Mouse (Mus musculus): ENCODE data around the gene Eapp. TPM values are rescaled to one million over a fixed set of nuclear protein-coding genes. Genes with fewer than 3 reads are reported as not detected.

Gene Eapp
- total and polyA plus RNA-seq, 3 experiments = 43.1 to 53.9 (median 51.5) TPM

DNA sequence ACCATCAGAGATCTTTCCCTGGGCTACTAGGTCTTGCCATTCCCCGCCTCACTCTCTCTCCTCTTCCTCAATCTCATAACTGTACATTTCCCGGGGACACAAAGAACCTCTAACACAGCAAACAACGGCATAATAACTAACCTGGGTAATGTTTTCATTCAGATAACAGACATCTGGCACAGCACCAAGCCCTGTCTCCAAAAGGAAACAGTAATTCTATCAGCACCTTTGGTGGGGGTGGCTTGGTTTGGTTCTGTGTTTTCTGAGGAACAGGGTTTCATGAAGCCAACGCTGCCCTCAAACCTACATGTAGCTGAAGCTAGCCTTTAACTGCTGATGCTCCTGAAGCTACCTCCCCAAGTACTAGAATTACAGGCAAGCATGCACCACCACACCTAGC, 41.6 kb downstream of the Eapp start:
- peaks cover 10 to 73% of the 10 kb centered on the region in 2 experiments; a peak in 3 of 4 replicates for H3K4me1 ChIP-seq (ENCODE audit: control insufficient read depth in 1 of 2, insufficient read depth in 2 of 2)
- H3K36me3 ChIP-seq (replicated peaks in 1 of 2; ENCODE audit: control insufficient read depth in 1 of 2, insufficient read depth in 1 of 2, low read length in 1 of 2) = peaks cover 3 to 23% of the 10 kb centered on the region in 2 experiments
- H3K4me3 ChIP-seq (replicated peaks in 1 of 3; ENCODE audit: low read depth in 2 of 3, low read length in 2 of 3, poor library complexity in 1 of 3) = no peak overlapping the region
- peaks cover 6% of the 10 kb centered on the region; the same call in 1 of the 2 replicates for H3K79me2 ChIP-seq (replicated peaks; ENCODE audit: control insufficient read depth, extremely low read depth, insufficient read depth, poor library complexity, severe bottlenecking)
- no peak overlapping the region for H3K4me2 ChIP-seq (ENCODE audit: insufficient read depth, low read depth, poor library complexity, severe bottlenecking)
- H3K27ac ChIP-seq (ENCODE audit: insufficient read depth, low read depth) = no peak overlapping the region
- no peak for DNase-seq (ENCODE audit: extremely low read depth)
- TF ChIP-seq ZMIZ1 (IDR thresholded peaks at IDR 0.05; ENCODE audit: low read depth, low read length) (no peak), PAX5 (IDR thresholded peaks at IDR 0.05; ENCODE audit: low read length) (no peak), NRF1 (IDR thresholded peaks at IDR 0.05; ENCODE audit: low read depth, low read length) (no peak), TBP (conservative IDR thresholded peaks at IDR 0.05; ENCODE audit: low read depth, low read length) (no peak), MAFK (IDR thresholded peaks at IDR 0.05; ENCODE audit: insufficient replicate concordance, low read length) (no peak), USF1 (IDR thresholded peaks at IDR 0.05; ENCODE audit: low read depth, low read length) (no peak), BHLHE40 (IDR thresholded peaks at IDR 0.05; ENCODE audit: low read depth, low read length) (no peak), USF2 (conservative IDR thresholded peaks at IDR 0.05; ENCODE audit: low read depth, low read length) (no peak), MAX (IDR thresholded peaks at IDR 0.05; ENCODE audit: low read length) (no peak)
- H3K27me3 ChIP-seq (replicated peaks) = no peaks in the 10 kb centered on the region
- H3K9ac ChIP-seq (ENCODE audit: insufficient read depth, low read depth) = no peak overlapping the region
- no peaks in the 10 kb centered on the region for H3K9me3 ChIP-seq (replicated peaks; ENCODE audit: low read length)
- in situ Hi-C loops (cut with MboI; ENCODE audit: low pct_ligation_motif_present, low pct_unique_long_range_greater_than_20kb, low sequenced_read_pairs) = no loop called here
- dilution Hi-C loops (cut with MboI; ENCODE audit: extremely low pct_ligation_motif_present, extremely low pct_unique_long_range_greater_than_20kb, low sequenced_read_pairs) = no loop called here

DNA sequence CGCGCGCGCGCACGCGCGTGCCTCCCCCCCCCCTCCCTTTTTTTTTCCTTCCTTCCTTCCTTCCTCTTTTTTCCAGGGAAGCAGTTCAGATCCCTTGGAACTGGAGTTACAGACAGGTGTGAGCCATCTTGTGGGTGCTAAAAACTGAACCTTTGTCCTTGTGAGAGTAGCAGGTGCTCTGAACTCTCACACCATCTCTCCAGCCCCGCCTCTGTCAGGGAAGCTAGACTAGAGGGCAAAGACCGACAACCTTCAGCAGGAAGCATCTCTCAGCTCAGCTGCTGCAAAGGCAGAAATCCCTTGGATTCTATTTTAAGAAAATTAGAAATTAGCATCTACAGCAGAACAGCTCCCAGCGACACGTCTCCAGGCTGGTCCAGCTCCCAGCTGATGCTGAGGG, 43.4 kb downstream of the Eapp start:
- no peak overlapping the region for H3K4me2 ChIP-seq (ENCODE audit: insufficient read depth, low read depth, poor library complexity, severe bottlenecking)
- H3K4me1 ChIP-seq (ENCODE audit: control insufficient read depth in 1 of 2, insufficient read depth in 2 of 2) = peaks cover 10 to 72% of the 10 kb centered on the region in 2 experiments; a peak in 3 of 4 replicates
- peaks cover 3 to 38% of the 10 kb centered on the region in 2 experiments for H3K36me3 ChIP-seq (replicated peaks in 1 of 2; ENCODE audit: control insufficient read depth in 1 of 2, insufficient read depth in 1 of 2, low read length in 1 of 2)
- H3K9me3 ChIP-seq (replicated peaks; ENCODE audit: low read length) = no peaks in the 10 kb centered on the region
- TF ChIP-seq MAFK (IDR thresholded peaks at IDR 0.05; ENCODE audit: insufficient replicate concordance, low read length) = no peak
- no peak for TF ChIP-seq CHD1 (IDR thresholded peaks at IDR 0.05; ENCODE audit: low read depth, low read length)
- no peak for TF ChIP-seq NELFE (IDR thresholded peaks at IDR 0.05; ENCODE audit: low read depth, low read length)
- TF ChIP-seq HCFC1 (IDR thresholded peaks at IDR 0.05; ENCODE audit: low read depth, low read length) = no peak
- TF ChIP-seq USF1 (IDR thresholded peaks at IDR 0.05; ENCODE audit: low read depth, low read length) = no peak
- no peak for TF ChIP-seq MAZ (IDR thresholded peaks at IDR 0.05; ENCODE audit: low read depth, low read length)
- no peak for TF ChIP-seq ZMIZ1 (IDR thresholded peaks at IDR 0.05; ENCODE audit: low read depth, low read length)
- TF ChIP-seq NRF1 (IDR thresholded peaks at IDR 0.05; ENCODE audit: low read depth, low read length) = no peak
- no peak for TF ChIP-seq JUND (conservative IDR thresholded peaks at IDR 0.05; ENCODE audit: low read depth, low read length)
- TF ChIP-seq CHD2 (IDR thresholded peaks at IDR 0.05; ENCODE audit: low read length) = no peak
- TF ChIP-seq SIN3A (IDR thresholded peaks at IDR 0.05; ENCODE audit: low read length) = no peak
- TF ChIP-seq KAT2A (IDR thresholded peaks at IDR 0.05; ENCODE audit: insufficient replicate concordance, low read length) = no peak
- no peak for TF ChIP-seq MYC (IDR thresholded peaks at IDR 0.05; ENCODE audit: low read depth, low read length)
- TF ChIP-seq MXI1 (IDR thresholded peaks at IDR 0.05; ENCODE audit: low read depth, low read length) = no peak
- no peak for TF ChIP-seq E2F4 (IDR thresholded peaks at IDR 0.05; ENCODE audit: insufficient replicate concordance, low read depth, low read length)
- no peak for TF ChIP-seq RAD21 (IDR thresholded peaks at IDR 0.05; ENCODE audit: low read depth, low read length)
- TF ChIP-seq JUN (IDR thresholded peaks at IDR 0.05; ENCODE audit: insufficient read depth, low read depth, low read length) = no peak
- no peak for TF ChIP-seq ZC3H11A (IDR thresholded peaks at IDR 0.05; ENCODE audit: low read depth, low read length)
- TF ChIP-seq TCF12 (IDR thresholded peaks at IDR 0.05; ENCODE audit: low read depth, low read length) = no peak
- no peaks in the 10 kb centered on the region for H3K27me3 ChIP-seq (replicated peaks)
- H3K27ac ChIP-seq (ENCODE audit: insufficient read depth, low read depth) = no peak overlapping the region
- dilution Hi-C loops (cut with MboI; ENCODE audit: extremely low pct_ligation_motif_present, extremely low pct_unique_long_range_greater_than_20kb, low sequenced_read_pairs) (no loop called here), in situ Hi-C loops (cut with MboI; ENCODE audit: low pct_ligation_motif_present, low pct_unique_long_range_greater_than_20kb, low sequenced_read_pairs) (no loop called here)
- H3K9ac ChIP-seq (ENCODE audit: insufficient read depth, low read depth) = no peak overlapping the region
- no peak overlapping the region for H3K4me3 ChIP-seq (replicated peaks in 1 of 3; ENCODE audit: low read depth in 2 of 3, low read length in 2 of 3, poor library complexity in 1 of 3)
- no peak for DNase-seq (ENCODE audit: extremely low read depth)
- peaks cover 6% of the 10 kb centered on the region; the same call in 1 of the 2 replicates for H3K79me2 ChIP-seq (replicated peaks; ENCODE audit: control insufficient read depth, extremely low read depth, insufficient read depth, poor library complexity, severe bottlenecking)
